Mouse (Mus musculus) central nervous system, embryonic 18 days (tissue): Measurements from ENCODE around the gene Acot10. TPM values are rescaled to one million over a fixed set of nuclear protein-coding genes. Genes with fewer than 3 reads are reported as not detected.

Experiments used
- polyA plus RNA-seq: library from polyadenylated mRNA; depleted of rRNA; stranded (reverse); fragments of >200 nt; gene quantifications from 2 replicates; pipeline ENCODE4 v1.2.3, GENCODE M21; 2012; rRNA removed

Gene Acot10
- 0.03 TPM in 1 of 2 replicates, not detected in the other for polyA plus RNA-seq

GRCm38 (mm10) chr15:20666650-20667049 is at the start of gene Acot10:
Acot10 (minus strand) TSS chr15:20666750.

Other genes starting within 250 kb of the Acot10 start
- gene Cdh12, start 217.5 kb downstream of the Acot10 start, polyA plus RNA-seq: 3.1 and 3.3 TPM in 2 replicates